Mouse (Mus musculus) c-Kit-negative CD71-positive TER-119-positive erythroid progenitor cells, embryonic 14.5 days (primary cell): Measurements from ENCODE around the gene Pip5kl1.

Source experiments
- DNase-seq: peaks from one replicate; pipeline ENCODE4 v3.0.0-alpha.2; 2013; ENCODE audit warnings: low read depth, low spot score

Gene Pip5kl1

GRCm38 (mm10) chr2:32612274-32612673 lies 37.7 kb downstream of the Pip5kl1 start:
- no peak for DNase-seq

GRCm38 (mm10) chr2:32617109-32617508 lies 42.5 kb downstream of the Pip5kl1 start:
- DNase-seq: no peak

GRCm38 (mm10) chr2:32617601-32618000 lies 43.0 kb downstream of the Pip5kl1 start:
- no peak for DNase-seq

GRCm38 (mm10) chr2:32618051-32618450 lies 43.5 kb downstream of the Pip5kl1 start:
- no peak for DNase-seq

- DNase-seq: no peak
Measured at GRCm38 (mm10) chr2:32620682-32621516, 46.3 kb downstream of the Pip5kl1 start.

- DNase-seq: no peak
Measured at GRCm38 (mm10) chr2:32621517-32621859, 46.9 kb downstream of the Pip5kl1 start, which contains the start of gene Ak1. Gene Ak1, plus strand, starts transcription at chr2:32621758.

- no peak for DNase-seq
Measured at GRCm38 (mm10) chr2:32624111-32624748, 49.6 kb downstream of the Pip5kl1 start.

GRCm38 (mm10) chr2:32625212-32625872 lies 50.7 kb downstream of the Pip5kl1 start:
- DNase-seq: no peak

- no peak for DNase-seq
Measured at GRCm38 (mm10) chr2:32625873-32626694, 51.5 kb downstream of the Pip5kl1 start.

GRCm38 (mm10) chr2:32627266-32628043 lies 52.9 kb downstream of the Pip5kl1 start:
- no peak for DNase-seq

- DNase-seq: no peak
Measured at GRCm38 (mm10) chr2:32628044-32628550, 53.5 kb downstream of the Pip5kl1 start.

GRCm38 (mm10) chr2:32628729-32629128 lies 54.1 kb downstream of the Pip5kl1 start:
- DNase-seq: no peak

GRCm38 (mm10) chr2:32629276-32629976 lies 54.8 kb downstream of the Pip5kl1 start:
- no peak for DNase-seq

- DNase-seq: no peak
Measured at GRCm38 (mm10) chr2:32630036-32630435, 55.4 kb downstream of the Pip5kl1 start.

- no peak for DNase-seq
Measured at GRCm38 (mm10) chr2:32631046-32631445, 56.4 kb downstream of the Pip5kl1 start.

- peak; percentile 41 for DNase-seq
Measured at GRCm38 (mm10) chr2:32631737-32632394, 57.3 kb downstream of the Pip5kl1 start.
